Mouse (Mus musculus): ENCODE results near the gene Caln1. TPM values are rescaled to one million over a fixed set of nuclear protein-coding genes. Genes with fewer than 3 reads are reported as not detected.

Gene Caln1
- polyA plus RNA-seq, 1 experiment = 0.01 TPM

- Histone ChIP-seq H3K4me1 (ENCODE audit: control insufficient read depth) (no peaks in the 10 kb centered on the region), H3K9me3 (ENCODE audit: control insufficient read depth, low read length) (peaks cover 3% of the 10 kb centered on the region), H3K4me3 (replicated peaks) (no peak overlapping the region), H3K36me3 (ENCODE audit: control insufficient read depth) (no peaks in the 10 kb centered on the region), H3K27me3 (ENCODE audit: control insufficient read depth) (no peaks in the 10 kb centered on the region)
- no peak for TF ChIP-seq GATA1 (IDR thresholded peaks at IDR 0.05; ENCODE audit: low read length)
Measured at GRCm38 (mm10) chr5:130480290-130480689, 111.0 kb downstream of the Caln1 start.

GRCm38 (mm10) chr5:130491471-130491870, 122.2 kb downstream of the Caln1 start:
- H3K4me1 ChIP-seq (ENCODE audit: control insufficient read depth) = no peaks in the 10 kb centered on the region
- no peak overlapping the region for H3K4me3 ChIP-seq (replicated peaks)
- no peaks in the 10 kb centered on the region for H3K36me3 ChIP-seq (ENCODE audit: control insufficient read depth)
- TF ChIP-seq GATA1 (IDR thresholded peaks at IDR 0.05; ENCODE audit: low read length) (no peak), TAL1 (IDR thresholded peaks at IDR 0.05; ENCODE audit: low read length) (no peak)
- no peaks in the 10 kb centered on the region for H3K27me3 ChIP-seq (ENCODE audit: control insufficient read depth)
- H3K9me3 ChIP-seq (ENCODE audit: control insufficient read depth, low read length) = peaks cover 7% of the 10 kb centered on the region

- H3K4me3 ChIP-seq (replicated peaks) = no peak overlapping the region
- no peaks in the 10 kb centered on the region for H3K27me3 ChIP-seq (ENCODE audit: control insufficient read depth)
- no peaks in the 10 kb centered on the region for H3K4me1 ChIP-seq (ENCODE audit: control insufficient read depth)
- TF ChIP-seq TAL1 (IDR thresholded peaks at IDR 0.05; ENCODE audit: low read length) = no peak
- TF ChIP-seq GATA1 (IDR thresholded peaks at IDR 0.05; ENCODE audit: low read length) = no peak
- H3K9me3 ChIP-seq (ENCODE audit: control insufficient read depth, low read length) = peaks cover 7% of the 10 kb centered on the region
- no peaks in the 10 kb centered on the region for H3K36me3 ChIP-seq (ENCODE audit: control insufficient read depth)
Measured at GRCm38 (mm10) chr5:130492305-130492704, 123.0 kb downstream of the Caln1 start.

- no peaks in the 10 kb centered on the region for H3K27me3 ChIP-seq (ENCODE audit: control insufficient read depth)
- TF ChIP-seq GATA1 (IDR thresholded peaks at IDR 0.05; ENCODE audit: low read length) = no peak
- no peak for TF ChIP-seq TAL1 (IDR thresholded peaks at IDR 0.05; ENCODE audit: low read length)
- H3K4me1 ChIP-seq (ENCODE audit: control insufficient read depth) = no peaks in the 10 kb centered on the region
- H3K36me3 ChIP-seq (ENCODE audit: control insufficient read depth) = no peaks in the 10 kb centered on the region
- H3K9me3 ChIP-seq (ENCODE audit: control insufficient read depth, low read length) = peaks cover 22% of the 10 kb centered on the region
- H3K4me3 ChIP-seq (replicated peaks) = no peak overlapping the region
Measured at GRCm38 (mm10) chr5:130502541-130502940, 133.3 kb downstream of the Caln1 start.

GRCm38 (mm10) chr5:130504891-130505290, 135.6 kb downstream of the Caln1 start:
- Histone ChIP-seq H3K4me3 (replicated peaks) (no peak overlapping the region), H3K4me1 (ENCODE audit: control insufficient read depth) (no peaks in the 10 kb centered on the region), H3K27me3 (ENCODE audit: control insufficient read depth) (no peaks in the 10 kb centered on the region), H3K36me3 (ENCODE audit: control insufficient read depth) (no peaks in the 10 kb centered on the region), H3K9me3 (ENCODE audit: control insufficient read depth, low read length) (peaks cover 22% of the 10 kb centered on the region)
- no peak for TF ChIP-seq GATA1 (IDR thresholded peaks at IDR 0.05; ENCODE audit: low read length)
- no peak for TF ChIP-seq TAL1 (IDR thresholded peaks at IDR 0.05; ENCODE audit: low read length)

- peaks cover 30% of the 10 kb centered on the region for H3K9me3 ChIP-seq (ENCODE audit: control insufficient read depth, low read length)
- no peak overlapping the region for H3K4me3 ChIP-seq (replicated peaks)
- no peaks in the 10 kb centered on the region for H3K27me3 ChIP-seq (ENCODE audit: control insufficient read depth)
- no peak for TF ChIP-seq TAL1 (IDR thresholded peaks at IDR 0.05; ENCODE audit: low read length)
- H3K36me3 ChIP-seq (ENCODE audit: control insufficient read depth) = no peaks in the 10 kb centered on the region
- H3K4me1 ChIP-seq (ENCODE audit: control insufficient read depth) = no peaks in the 10 kb centered on the region
Measured at GRCm38 (mm10) chr5:130510516-130510915, 141.3 kb downstream of the Caln1 start.

- Histone ChIP-seq H3K4me1 (ENCODE audit: control insufficient read depth) (no peaks in the 10 kb centered on the region), H3K9me3 (ENCODE audit: control insufficient read depth, low read length) (peaks cover 31% of the 10 kb centered on the region), H3K27me3 (ENCODE audit: control insufficient read depth) (no peaks in the 10 kb centered on the region), H3K4me3 (replicated peaks) (no peak overlapping the region), H3K36me3 (ENCODE audit: control insufficient read depth) (no peaks in the 10 kb centered on the region)
- TF ChIP-seq GATA1 (IDR thresholded peaks at IDR 0.05; ENCODE audit: low read length) (no peak), TAL1 (IDR thresholded peaks at IDR 0.05; ENCODE audit: low read length) (no peak)
Measured at GRCm38 (mm10) chr5:130515395-130515794, 146.1 kb downstream of the Caln1 start.

- no peak overlapping the region for H3K4me3 ChIP-seq (replicated peaks)
- no peaks in the 10 kb centered on the region for H3K27me3 ChIP-seq (ENCODE audit: control insufficient read depth)
- H3K4me1 ChIP-seq (ENCODE audit: control insufficient read depth) = no peaks in the 10 kb centered on the region
- H3K9me3 ChIP-seq (ENCODE audit: control insufficient read depth, low read length) = peaks cover 23% of the 10 kb centered on the region
- H3K36me3 ChIP-seq (ENCODE audit: control insufficient read depth) = no peaks in the 10 kb centered on the region
- TF ChIP-seq TAL1 (IDR thresholded peaks at IDR 0.05; ENCODE audit: low read length) (no peak), GATA1 (IDR thresholded peaks at IDR 0.05; ENCODE audit: low read length) (no peak)
Measured at GRCm38 (mm10) chr5:130520527-130520926, 151.3 kb downstream of the Caln1 start.

GRCm38 (mm10) chr5:130527416-130527815, 158.2 kb downstream of the Caln1 start:
- TF ChIP-seq GATA1 (IDR thresholded peaks at IDR 0.05; ENCODE audit: low read length) = no peak
- no peak for TF ChIP-seq TAL1 (IDR thresholded peaks at IDR 0.05; ENCODE audit: low read length)
- Histone ChIP-seq H3K4me1 (ENCODE audit: control insufficient read depth) (no peaks in the 10 kb centered on the region), H3K9me3 (ENCODE audit: control insufficient read depth, low read length) (peaks cover 19% of the 10 kb centered on the region), H3K27me3 (ENCODE audit: control insufficient read depth) (no peaks in the 10 kb centered on the region), H3K36me3 (ENCODE audit: control insufficient read depth) (no peaks in the 10 kb centered on the region), H3K4me3 (replicated peaks) (no peak overlapping the region)

GRCm38 (mm10) chr5:130547496-130547895, 178.2 kb downstream of the Caln1 start:
- H3K9me3 ChIP-seq (ENCODE audit: control insufficient read depth, low read length) = peaks cover 64% of the 10 kb centered on the region
- no peaks in the 10 kb centered on the region for H3K36me3 ChIP-seq (ENCODE audit: control insufficient read depth)
- H3K4me1 ChIP-seq (ENCODE audit: control insufficient read depth) = no peaks in the 10 kb centered on the region
- no peak overlapping the region for H3K4me3 ChIP-seq (replicated peaks)
- no peaks in the 10 kb centered on the region for H3K27me3 ChIP-seq (ENCODE audit: control insufficient read depth)
- no peak for TF ChIP-seq GATA1 (IDR thresholded peaks at IDR 0.05; ENCODE audit: low read length)
- TF ChIP-seq TAL1 (IDR thresholded peaks at IDR 0.05; ENCODE audit: low read length) = no peak

All from erythroblast, embryonic 14.5 days (primary cell).